Mouse (Mus musculus) limb, embryonic 15.5 days (tissue): ENCODE results near the gene Hbq1a. TPM values are rescaled to one million over a fixed set of nuclear protein-coding genes. Genes with fewer than 3 reads are reported as not detected.
A peak's percentile ranks its signal among the peaks of the same experiment; 100 is the strongest.

Experiments used
- ATAC-seq: fragments of 200-750 bp; cut with Nextera tagmentation; 2 replicates; pipeline ENCODE4 v1.8.0; 2017; ENCODE audit warnings: low read depth, moderate TSS enrichment; ENCODE audit not compliant: insufficient number of reproducible peaks, low FRiP score, low TSS enrichment
- H3K27ac ChIP-seq: fragments of 300-500 bp; sonication (generic); 2 replicates; pipeline ENCODE4 v1.5.1; 2015; ENCODE audit warnings: moderate library complexity, mild to moderate bottlenecking, inconsistent platforms
- H3K27me3 ChIP-seq: fragments of 300-500 bp; sonication (generic); 2 replicates; pipeline ENCODE4 v1.6.1; 2015; ENCODE audit warnings: inconsistent platforms
- H3K36me3 ChIP-seq: fragments of 300-500 bp; sonication (generic); 2 replicates; pipeline ENCODE4 v1.6.1; 2015; ENCODE audit warnings: inconsistent platforms
- H3K4me1 ChIP-seq: fragments of 300-500 bp; sonication (generic); 2 replicates; pipeline ENCODE4 v1.6.1; 2015; ENCODE audit warnings: inconsistent platforms
- H3K4me2 ChIP-seq: fragments of 300-500 bp; sonication (generic); 2 replicates; pipeline ENCODE4 v1.6.1; 2015; ENCODE audit warnings: mild to moderate bottlenecking, inconsistent platforms
- H3K4me3 ChIP-seq: fragments of 300-500 bp; sonication (generic); 2 replicates; pipeline ENCODE4 v1.5.1; 2015; ENCODE audit warnings: mild to moderate bottlenecking, inconsistent platforms
- H3K9ac ChIP-seq: fragments of 300-500 bp; sonication (generic); 2 replicates; pipeline ENCODE4 v1.6.1; 2015; ENCODE audit warnings: inconsistent platforms
- H3K9me3 ChIP-seq: fragments of 300-500 bp; sonication (generic); 2 replicates; pipeline ENCODE4 v1.6.1; 2016; ENCODE audit warnings: inconsistent platforms
- WGBS: fragments of 180-500 bp; shearing (Covaris S2); methylation state at CpG from one replicate; pipeline ENCODE4 v1.1.7; 2015; 5-methylcytosine and 5-hydroxymethylcytosine counted together
- polyA plus RNA-seq: library from polyadenylated mRNA; unstranded; fragments of >200 nt; fragmentation: Nextera tagmentation; extraction: Ambion mirVana; gene quantifications from 2 replicates; pipeline ENCODE4 v1.2.1, GENCODE M21; 2015

Gene Hbq1a
- polyA plus RNA-seq, 1 experiment from 2014 or later, result 0.78 TPM

DNA sequence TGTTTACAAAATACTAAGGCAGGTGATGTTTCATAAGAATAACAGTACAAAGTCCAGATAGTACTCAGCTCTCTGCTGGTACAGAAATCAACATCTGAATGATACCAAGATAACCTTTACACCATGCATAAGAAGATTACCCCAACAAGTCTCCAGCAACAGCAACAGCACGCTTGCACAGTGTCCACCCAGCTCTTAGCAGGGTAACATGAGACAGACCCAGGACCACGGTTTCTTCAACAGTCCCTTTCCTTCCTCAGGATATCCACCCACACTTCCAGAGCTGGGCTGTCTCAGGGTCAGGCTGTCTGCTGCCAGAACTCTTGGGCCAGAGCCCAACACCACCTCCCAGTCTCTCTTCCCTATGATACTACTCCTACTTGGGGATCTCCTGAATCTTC is 39.3 kb downstream of the Hbq1a start:
- peaks cover 12% of the 10 kb centered on the region; the same call in 1 of the 2 replicates for H3K4me1 ChIP-seq
- no peak overlapping the region for H3K4me3 ChIP-seq
- no peaks in the 10 kb centered on the region for H3K9me3 ChIP-seq
- no peak overlapping the region for H3K27ac ChIP-seq
- no peaks in the 10 kb centered on the region for H3K27me3 ChIP-seq
- H3K36me3 ChIP-seq, result no peaks in the 10 kb centered on the region
- no peak overlapping the region for H3K4me2 ChIP-seq
- WGBS, result 64% methylated on average over 2 of the region's 2 CpGs
- ATAC-seq, result no peak
- H3K9ac ChIP-seq, result no peak overlapping the region

DNA sequence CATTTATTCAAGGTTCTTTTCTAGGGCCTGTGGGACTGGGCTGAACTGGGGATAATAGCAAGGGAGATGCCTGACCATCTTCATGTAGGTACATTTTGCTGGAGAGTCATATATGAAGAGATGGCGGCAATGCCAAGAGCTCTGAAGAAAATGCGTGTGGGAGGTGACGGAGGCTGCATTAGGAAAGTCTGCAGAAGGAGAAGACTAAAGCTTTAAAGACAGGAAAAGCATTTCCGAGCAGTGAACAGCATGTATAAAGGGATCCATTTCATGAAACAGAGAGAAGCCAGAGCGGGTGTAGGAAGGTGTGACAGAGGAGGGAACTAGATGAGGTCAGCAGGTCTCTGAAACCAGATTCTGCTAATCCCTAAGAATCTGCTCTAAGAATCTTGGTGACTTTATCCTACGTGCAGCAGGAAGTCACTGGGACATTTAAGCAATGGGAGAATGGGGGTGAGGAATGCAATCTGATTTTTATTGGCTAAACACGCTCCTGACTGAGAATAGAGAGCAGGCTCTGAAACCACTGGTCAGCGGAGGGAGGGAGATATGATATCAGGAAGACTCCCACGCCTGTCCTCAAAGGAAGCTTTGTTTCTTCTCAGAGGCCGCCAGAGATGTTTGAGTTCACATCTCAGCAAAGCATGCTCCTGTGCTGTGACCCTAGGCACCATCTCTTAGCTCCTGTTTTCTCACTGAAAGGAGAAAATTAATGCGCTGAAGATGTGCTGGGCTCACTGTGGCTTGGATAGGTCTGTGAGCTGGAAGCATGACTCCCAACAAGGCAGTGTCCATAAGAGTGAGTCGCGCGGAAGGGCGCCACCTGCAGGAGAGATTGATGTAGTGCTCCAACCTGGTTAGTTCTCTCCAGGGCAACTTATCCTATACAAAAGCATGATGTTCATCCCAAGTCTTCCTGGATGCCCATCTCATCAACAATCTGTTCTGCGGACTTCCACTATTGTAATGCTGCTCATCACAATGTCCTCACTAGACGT is 40.9 kb downstream of the Hbq1a start:
- no peaks in the 10 kb centered on the region for H3K27me3 ChIP-seq
- no peak overlapping the region for H3K4me2 ChIP-seq
- no peak for ATAC-seq
- WGBS, result 36% methylated on average over 17 of the region's 17 CpGs
- H3K27ac ChIP-seq, result no peak overlapping the region
- no peak overlapping the region for H3K4me3 ChIP-seq
- H3K9me3 ChIP-seq, result no peaks in the 10 kb centered on the region
- H3K36me3 ChIP-seq, result no peaks in the 10 kb centered on the region
- no peak overlapping the region for H3K9ac ChIP-seq
- peaks cover 12% of the 10 kb centered on the region; the same call in 1 of the 2 replicates for H3K4me1 ChIP-seq

DNA sequence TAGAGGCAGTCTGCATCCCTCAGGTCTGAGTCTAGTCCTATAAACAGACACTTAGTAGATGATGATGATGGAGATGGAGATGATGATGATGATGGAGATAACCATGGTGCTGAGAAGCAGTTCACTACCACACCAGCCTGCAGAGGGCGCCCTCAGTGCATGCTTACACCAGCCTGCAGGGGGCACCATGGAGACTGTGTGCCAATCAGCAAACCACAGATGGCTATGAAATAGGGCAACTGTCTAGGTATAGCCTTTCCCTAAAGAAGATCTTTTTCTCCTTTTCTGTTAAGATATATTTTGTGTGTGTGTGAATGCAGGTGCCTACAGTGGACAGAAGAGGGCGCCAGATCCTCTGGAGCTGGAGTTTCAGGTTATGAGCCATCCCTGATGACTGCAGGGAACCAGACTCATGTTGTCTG is 42.9 kb downstream of the Hbq1a start:
- Histone ChIP-seq H3K9me3 (no peaks in the 10 kb centered on the region), H3K4me1 (peaks cover 18% of the 10 kb centered on the region), H3K27ac (no peak overlapping the region), H3K36me3 (no peaks in the 10 kb centered on the region), H3K9ac (no peak overlapping the region), H3K27me3 (no peaks in the 10 kb centered on the region), H3K4me2 (no peak overlapping the region), H3K4me3 (no peak overlapping the region)
- ATAC-seq, result no peak
- WGBS, result 18% methylated on average over 2 of the region's 2 CpGs

DNA sequence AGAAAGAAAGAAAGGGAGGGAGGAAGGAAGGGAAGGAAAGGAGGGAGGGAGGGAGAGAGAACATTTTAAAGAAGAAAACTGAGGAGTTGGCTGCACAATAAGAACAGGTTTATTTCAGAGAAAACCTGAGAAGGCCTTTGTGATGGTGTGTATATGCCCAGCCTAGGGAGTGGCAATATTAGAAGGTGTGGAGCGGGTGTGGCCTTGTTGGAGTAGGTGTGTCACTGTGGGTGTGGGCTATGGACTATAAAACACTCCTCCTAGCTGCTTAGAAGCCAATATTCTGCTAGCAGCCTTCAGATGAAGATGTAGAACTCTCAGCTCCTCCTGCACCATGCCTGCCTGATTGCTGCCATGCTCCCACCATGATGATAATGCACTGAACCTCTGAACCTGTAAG is 43.5 kb downstream of the Hbq1a start:
- Histone ChIP-seq H3K4me2 (no peak overlapping the region), H3K4me3 (no peak overlapping the region), H3K27me3 (no peaks in the 10 kb centered on the region), H3K9ac (no peak overlapping the region), H3K9me3 (no peaks in the 10 kb centered on the region), H3K27ac (no peak overlapping the region), H3K4me1 (peaks cover 19% of the 10 kb centered on the region), H3K36me3 (no peaks in the 10 kb centered on the region)
- no peak for ATAC-seq
- 90% methylated on average over 1 of the region's 1 CpGs for WGBS

DNA sequence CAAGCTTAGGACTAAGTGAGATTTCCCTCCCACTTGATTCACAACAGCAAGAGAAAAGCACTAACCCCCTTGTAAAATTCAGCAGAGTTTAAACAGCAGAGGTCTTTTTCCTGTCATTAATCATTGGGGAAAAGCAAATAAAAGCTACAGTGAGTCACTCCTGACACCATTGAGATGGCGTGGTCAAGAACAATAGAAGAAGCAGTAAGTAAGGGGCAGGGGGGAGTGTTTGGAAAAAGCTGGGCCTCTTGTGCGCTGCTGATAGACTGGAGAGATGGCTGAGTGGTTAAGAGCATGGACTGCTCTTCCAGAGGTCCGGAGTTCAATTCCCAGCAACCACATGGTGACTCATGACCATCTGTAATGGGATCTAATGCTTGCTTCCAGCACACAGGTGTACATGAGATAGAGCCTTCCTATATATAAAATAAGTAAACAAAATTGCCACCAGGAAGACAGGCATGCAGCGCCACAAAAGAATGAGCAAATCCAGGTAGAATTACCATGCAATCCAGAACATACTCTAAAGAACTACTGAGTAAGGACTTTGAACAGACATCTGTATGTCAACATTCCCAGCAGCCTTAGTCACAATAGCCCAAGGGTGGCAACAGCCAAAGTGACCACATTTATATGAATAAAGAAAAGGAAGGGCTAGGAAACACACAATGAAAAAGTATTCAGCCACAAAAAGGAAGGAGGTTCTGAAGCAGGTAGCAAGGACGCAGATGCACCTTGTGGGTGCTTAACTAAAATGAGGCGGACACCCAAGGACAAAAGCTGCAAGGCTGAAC is 45.8 kb downstream of the Hbq1a start:
- Histone ChIP-seq H3K27ac (no peak overlapping the region), H3K4me3 (no peak overlapping the region), H3K27me3 (no peaks in the 10 kb centered on the region), H3K4me2 (no peak overlapping the region), H3K36me3 (peaks cover 4% of the 10 kb centered on the region), H3K9me3 (no peaks in the 10 kb centered on the region), H3K9ac (no peak overlapping the region), H3K4me1 (peaks cover 32% of the 10 kb centered on the region)
- no peak for ATAC-seq
- 75% methylated on average over 6 of the region's 6 CpGs for WGBS

DNA sequence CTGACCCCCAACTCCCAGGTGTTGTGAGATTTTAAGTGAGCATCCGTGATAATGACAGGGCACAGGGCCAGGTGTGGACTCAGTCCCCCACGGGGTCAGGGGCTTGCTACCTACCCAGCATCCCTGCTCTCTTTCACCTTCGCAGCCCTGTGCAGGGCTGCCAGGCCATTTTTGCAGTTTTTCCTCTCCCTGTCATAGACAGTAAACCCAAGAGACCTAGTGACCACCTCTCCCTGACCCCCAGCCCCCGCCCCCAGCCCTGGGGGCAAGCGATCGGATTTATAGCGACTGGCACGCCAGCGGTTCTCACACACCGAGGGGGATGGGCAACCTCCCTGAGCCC is 47.4 kb downstream of the Hbq1a start:
- no peaks in the 10 kb centered on the region for H3K9me3 ChIP-seq
- peak; percentile 46; the same call in 1 of the 2 replicates for ATAC-seq
- H3K4me1 ChIP-seq, result peaks cover 31% of the 10 kb centered on the region
- peak overlapping the region; percentile 88 for H3K9ac ChIP-seq
- peak overlapping the region; percentile 82 for H3K4me2 ChIP-seq
- peaks cover 18% of the 10 kb centered on the region for H3K36me3 ChIP-seq
- peak overlapping the region; percentile 91 for H3K27ac ChIP-seq
- peak overlapping the region; percentile 85 for H3K4me3 ChIP-seq
- WGBS, result 6% methylated on average over 10 of the region's 10 CpGs
- no peaks in the 10 kb centered on the region for H3K27me3 ChIP-seq

DNA sequence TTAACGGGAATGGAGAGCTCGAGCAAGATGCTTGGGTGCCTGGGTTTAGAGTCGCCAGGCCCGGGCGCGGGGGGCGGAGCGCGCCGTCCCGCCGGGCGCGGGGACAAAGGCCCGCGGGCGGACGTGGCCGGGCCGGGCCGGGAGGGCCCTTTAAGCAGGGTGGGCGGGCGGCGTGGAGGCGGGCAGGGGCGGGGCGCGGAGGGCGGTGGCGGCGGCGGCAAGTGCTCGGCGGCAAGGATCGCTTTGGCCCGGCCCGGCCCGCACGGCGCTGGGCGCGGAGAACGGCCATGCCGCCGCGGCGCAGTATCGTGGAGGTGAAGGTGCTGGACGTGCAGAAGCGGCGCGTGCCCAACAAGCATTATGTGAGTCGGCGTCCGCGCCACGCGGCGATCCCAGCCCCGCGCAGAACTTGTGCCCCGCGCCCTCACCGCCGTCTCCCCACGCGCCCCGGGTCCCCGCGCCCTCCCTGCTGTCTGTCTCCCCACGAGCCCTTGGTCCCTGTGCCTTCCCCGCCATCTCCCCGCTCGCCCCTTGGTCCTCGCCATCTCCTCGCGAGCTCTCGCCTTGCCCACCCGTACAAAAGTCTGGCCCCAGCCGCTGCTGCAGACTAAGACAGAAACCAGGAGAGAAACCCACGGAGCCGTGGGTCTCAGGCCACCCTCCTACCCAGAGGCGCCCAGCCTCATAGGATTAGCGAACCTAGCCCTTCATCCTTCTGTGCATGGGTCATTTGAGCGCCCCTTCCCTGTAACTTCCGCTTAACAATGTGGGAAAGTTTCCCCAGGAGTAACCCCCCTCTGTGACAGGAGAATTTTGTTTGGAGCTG is 48.0 kb downstream of the Hbq1a start, which contains the start of gene Sh3pxd2b:
Sh3pxd2b (plus strand) TSS at position 214 of the 826 bp plus-strand sequence.
- Histone ChIP-seq H3K4me1 (peaks cover 33% of the 10 kb centered on the region), H3K4me3 (peak within 1 kb of the TSS; percentile 85), H3K27me3 (no peaks in the 10 kb centered on the region), H3K9me3 (no peaks in the 10 kb centered on the region), H3K9ac (peak within 1 kb of the TSS; percentile 88), H3K27ac (peak within 1 kb of the TSS; percentile 91), H3K4me2 (peak within 1 kb of the TSS; percentile 82), H3K36me3 (peaks cover 24% of the 10 kb centered on the region)
- ATAC-seq, result peak; percentile 84
- under 1% methylated on average over 72 of the region's 86 CpGs for WGBS

DNA sequence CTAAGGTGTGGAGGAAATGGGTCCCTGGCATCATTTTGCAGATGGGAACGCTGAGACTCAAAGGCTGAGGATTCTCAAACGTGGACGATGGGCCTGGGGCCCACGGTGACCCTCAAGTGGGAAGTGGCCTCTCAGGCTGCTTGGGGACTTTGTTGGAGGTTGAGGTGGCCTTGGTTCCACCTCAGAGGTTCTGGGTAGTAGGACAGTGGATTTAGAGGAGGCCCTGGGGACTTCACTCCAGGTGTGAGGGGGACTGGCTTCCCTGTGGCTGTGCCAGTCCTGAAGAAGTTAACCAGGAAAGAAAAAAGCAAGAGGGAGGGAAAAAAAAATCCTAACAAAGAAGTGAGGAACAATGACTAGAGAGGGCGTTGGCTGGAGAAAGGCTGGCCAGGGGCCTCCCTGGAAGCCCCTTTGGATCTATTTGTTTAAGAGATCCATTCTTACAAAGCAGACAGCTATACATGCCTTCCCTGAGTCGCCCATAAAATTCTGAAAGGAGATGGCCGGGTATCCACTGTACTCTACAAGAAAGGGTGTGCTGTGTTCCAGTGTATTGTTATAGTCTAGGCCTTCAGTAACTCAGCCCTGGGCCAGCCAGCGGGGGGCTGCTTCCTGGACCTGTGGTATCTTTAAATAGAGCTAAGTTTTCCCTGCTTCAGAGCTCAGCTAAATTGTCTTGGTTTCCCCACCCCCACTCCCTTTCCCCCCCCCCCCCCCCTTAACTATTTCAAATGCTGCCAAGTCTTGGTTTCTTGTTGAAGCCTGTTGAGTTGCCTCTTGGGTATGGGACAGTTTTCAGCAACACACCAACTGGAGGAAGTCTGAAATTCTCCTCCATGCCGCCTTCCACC is 48.8 kb downstream of the Hbq1a start:
- Histone ChIP-seq H3K4me3 (peak overlapping the region; percentile 85), H3K9me3 (no peaks in the 10 kb centered on the region), H3K4me1 (peaks cover 39% of the 10 kb centered on the region), H3K9ac (peak overlapping the region; percentile 88), H3K4me2 (peak overlapping the region; percentile 82), H3K36me3 (peaks cover 31% of the 10 kb centered on the region), H3K27me3 (no peaks in the 10 kb centered on the region), H3K27ac (peak overlapping the region; percentile 91)
- no peak for ATAC-seq
- 14% methylated on average over 9 of the region's 9 CpGs for WGBS

DNA sequence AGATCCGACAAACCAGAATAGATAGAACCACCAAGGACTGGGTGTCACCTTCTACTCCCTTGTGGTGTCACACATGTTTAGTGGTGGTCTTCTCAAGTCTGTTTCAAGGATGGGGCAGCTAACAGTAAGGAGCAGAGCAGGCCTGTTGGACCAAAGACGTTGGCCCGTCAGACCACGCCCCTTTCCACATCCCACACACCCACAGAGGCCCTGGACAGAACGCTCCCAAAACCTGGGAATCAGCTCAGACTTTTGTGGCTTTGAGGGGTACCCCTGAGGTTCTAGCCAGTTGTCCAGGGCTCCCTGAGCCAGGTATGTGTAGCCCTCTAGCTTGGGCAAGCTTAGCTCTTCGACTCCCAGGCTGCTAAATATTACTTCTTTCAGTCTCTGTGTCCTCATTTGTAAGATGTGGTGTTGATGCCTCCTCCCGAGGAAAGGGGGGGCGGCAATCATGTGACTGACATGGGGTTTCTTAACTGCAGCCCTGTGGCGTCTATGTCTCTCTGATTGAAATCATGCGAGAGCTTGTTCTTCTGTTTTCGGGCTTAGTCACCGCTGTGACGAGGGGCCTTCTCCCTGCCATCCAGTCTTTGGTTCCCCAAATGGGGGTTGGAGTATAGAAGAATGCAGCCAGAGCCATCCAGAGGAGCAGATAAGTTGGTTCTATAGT is 49.5 kb downstream of the Hbq1a start:
- peaks cover 37% of the 10 kb centered on the region for H3K36me3 ChIP-seq
- H3K4me1 ChIP-seq, result peaks cover 46% of the 10 kb centered on the region
- H3K27me3 ChIP-seq, result no peaks in the 10 kb centered on the region
- 40% methylated on average over 13 of the region's 13 CpGs for WGBS
- no peaks in the 10 kb centered on the region for H3K9me3 ChIP-seq
- no peak overlapping the region for H3K9ac ChIP-seq
- peak overlapping the region; percentile 85 for H3K4me3 ChIP-seq
- peak overlapping the region; percentile 91 for H3K27ac ChIP-seq
- peak overlapping the region; percentile 82 for H3K4me2 ChIP-seq
- ATAC-seq, result no peak
